Mouse (Mus musculus) cerebellum, adult 9-11 months (tissue): Measurements from ENCODE around the gene Enpp5.

Experiments
- DNase-seq: peaks from one replicate; pipeline ENCODE4 v3.0.0; 2022

Enpp5 gene

DNA sequence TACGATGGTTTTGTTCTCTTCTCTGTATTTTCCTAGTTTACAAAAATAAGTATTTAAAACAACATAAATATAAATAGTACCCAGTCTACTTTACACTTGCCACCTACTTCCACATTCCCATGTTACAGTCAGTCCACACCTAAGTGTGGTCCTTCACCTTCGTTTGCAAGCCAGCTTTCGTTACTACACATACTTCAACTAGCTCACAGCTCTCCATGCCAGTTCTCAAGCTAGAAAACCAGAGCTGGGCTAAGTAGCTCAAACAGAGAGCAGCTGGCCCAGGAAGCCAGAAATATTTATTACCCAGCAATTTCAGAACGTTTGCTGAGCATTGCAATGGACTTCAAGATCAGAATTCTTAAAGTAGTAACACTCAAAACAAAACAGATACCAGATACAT is 21.9 kb downstream of the Enpp5 start:
- no peak for DNase-seq

DNA sequence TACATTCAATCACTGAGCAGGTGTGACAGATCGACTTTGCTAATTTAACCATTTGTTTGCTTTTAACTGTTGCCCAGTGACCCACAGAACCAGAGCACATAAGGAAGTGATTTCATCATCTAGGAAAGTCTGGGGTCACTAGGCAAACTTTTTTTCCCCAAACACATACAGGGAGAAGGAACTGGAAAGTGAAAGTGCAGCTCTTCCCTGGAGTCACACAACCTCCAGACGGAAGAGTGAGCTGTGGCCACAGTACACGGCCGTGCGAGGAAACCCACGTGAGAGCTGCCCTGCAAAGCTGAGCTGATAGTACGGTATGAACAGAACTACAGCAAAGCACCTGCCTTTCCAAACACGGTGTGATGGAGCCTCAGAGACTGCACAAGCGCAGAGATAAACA is 22.3 kb downstream of the Enpp5 start:
- DNase-seq: no peak

DNA sequence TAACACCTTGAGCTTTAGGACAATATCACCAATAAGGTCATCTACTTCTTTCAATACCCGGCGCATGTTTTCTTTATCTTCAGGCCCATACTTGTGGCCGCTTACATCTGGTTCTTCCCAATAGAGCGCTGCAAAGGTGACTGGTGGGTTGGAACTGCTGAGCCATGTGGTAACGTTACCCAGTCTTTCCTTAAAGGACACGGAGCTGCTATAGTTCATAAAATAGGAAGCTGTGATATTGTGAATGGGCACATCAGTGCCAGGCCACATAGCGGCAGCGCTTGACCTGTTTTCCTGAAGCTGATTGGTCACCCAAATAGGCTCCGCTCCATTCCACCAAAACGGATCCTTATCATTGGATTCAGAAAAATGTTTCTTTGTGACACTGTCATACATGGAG is 23.3 kb downstream of the Enpp5 start:
- no peak for DNase-seq

DNA sequence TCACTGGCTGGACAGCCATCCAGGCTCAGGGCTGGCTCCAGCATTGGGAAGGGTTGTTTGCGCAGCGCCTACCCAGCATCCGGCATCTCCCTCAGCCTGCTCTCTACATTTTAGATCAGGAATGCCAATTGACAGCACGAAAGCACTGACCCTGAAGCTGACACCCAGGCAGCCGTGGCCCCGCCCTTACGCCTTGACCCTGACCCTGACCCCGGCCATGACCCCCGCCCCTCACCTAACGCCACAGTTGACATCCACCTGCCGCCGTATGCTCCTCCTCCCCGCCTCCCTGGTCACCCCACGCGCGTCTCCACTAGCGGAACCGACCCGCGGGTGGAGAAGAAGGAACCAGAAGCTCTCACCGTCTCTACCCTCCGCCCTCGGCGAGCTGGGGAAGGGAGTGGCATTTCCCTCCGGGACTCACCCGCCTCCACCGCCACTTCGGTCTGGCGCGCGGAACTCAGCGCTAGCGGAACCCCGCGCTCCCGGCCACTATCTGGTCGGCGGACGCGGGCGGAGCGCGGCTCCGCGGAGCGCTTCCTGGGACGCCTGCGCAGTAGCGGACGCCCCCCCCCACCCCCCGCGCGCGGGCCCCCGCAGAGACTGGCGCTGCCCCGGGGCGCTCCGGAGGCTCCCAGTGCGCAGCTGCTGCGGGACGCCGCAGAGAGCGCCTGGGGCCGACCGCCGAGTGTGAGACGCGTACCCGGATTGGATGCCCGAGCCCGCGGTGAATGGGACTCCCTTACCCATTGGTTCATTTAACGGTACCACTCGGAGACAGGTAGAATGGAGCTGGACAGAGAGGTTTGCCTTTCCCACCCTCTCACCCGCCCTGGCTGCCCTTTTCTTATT is 26.9 kb downstream of the Enpp5 start, which contains the start of gene Enpp4:
Enpp4 (minus strand) TSS at position 523 of the 852 bp plus-strand sequence.
- DNase-seq: peak; percentile 87

DNA sequence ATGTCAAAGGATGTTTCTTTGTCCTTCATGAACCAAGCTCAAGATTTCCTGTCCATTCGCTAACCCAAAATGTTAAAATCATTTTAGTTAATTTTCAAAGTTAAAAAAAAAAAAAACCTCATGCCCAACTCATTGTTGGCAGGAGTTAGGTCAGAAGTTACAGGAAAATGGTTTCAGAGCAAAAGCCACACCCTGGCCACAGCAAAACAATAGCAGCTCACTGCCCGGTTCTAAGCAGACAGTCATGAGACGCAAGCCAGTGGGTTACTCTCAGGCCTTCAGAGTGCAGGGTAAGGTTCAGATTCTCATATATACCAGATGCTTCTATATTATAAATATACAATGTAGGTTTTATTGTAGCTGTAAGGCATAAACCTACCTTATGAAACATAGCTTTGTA is 29.7 kb downstream of the Enpp5 start:
- DNase-seq: no peak

DNA sequence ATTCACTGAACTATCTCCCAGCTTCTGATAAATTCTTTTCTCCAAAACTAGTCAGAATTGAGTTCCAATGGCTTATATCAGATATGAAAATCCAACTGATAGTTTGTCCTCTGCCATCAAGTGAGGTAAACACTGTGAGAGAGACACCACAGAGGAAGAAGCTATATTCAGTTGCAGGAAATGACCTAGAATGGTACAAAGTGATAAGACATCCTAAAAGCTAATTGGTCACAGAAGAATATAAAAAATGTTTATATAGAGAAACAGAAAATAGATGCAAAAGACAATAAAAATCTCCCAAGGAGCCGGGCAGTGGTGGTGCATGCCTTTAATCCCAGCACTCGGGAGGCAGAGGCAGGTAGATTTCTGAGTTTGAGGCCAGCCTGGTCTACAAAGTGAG is 38.0 kb downstream of the Enpp5 start:
- DNase-seq: no peak

DNA sequence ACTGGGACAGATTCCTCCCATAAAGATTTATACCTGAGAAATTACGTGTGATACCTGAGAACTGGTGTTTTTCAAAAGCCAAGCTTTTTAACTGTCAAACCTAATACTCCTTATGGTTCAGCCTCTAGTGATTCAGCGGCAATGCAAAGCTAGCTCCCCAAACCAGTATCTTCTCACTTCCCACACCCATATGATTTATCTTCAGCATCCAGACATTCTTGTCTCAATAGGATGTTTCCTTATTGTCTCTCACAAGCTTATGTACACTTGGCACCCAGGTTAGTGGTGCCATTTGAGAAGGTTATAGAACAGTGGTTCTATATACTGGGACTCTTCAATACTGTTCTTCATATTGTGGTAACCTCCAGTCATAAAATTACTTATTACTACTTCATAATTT is 39.1 kb downstream of the Enpp5 start:
- no peak for DNase-seq

DNA sequence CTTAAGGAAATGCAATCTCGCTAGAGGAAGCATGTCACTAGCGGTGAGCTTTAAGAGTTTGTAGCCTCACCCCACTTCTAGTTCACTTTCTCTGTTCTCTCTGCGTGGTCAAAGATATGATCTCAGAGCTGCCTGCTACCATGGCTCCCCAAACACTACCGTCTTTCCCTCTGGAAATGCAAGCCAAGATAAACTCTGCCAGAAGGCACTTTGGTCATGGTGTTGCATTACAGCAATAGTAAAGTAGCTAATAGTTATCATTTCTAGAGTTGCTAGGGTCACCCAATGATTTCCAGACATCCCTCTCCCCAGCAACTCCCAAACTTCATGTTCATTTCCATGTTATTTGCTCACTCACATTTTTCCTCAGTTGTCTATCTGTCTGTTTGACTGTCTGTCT is 39.6 kb downstream of the Enpp5 start:
- no peak for DNase-seq

DNA sequence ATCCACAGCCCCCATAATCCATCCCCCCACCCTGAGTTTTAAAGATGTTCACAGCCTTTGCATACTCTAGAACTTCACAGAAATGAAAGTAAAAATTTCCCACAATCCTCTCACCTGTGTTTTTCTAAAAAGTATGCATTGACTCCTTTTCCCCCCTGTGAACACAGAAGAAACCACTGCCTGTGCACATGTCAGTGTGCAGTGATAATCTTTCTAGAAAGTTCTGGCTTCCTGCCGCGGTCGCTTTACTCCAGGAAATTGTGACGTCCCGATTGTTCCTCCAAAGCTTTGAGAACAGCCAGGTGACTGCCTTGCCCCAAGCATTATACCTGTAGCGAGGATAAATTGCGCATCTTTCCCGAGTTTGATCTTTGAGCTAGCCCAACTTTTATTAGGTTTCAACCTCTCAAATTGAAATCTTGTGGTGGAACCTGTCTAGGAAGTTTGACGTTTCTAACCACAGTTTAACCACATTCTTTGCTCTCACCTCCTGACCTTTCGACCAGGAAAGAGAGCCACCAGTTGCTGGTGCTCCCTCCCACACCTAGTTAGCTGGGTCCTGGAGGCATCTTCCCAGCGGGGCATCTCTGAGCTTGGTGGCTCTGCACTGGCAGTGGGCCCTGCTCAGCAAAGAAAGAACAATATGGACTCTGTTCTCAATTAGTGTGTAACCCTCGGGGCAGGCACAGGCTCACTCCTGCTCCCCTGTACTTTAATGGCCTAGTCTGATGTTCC is 42.9 kb downstream of the Enpp5 start:
- DNase-seq: no peak

DNA sequence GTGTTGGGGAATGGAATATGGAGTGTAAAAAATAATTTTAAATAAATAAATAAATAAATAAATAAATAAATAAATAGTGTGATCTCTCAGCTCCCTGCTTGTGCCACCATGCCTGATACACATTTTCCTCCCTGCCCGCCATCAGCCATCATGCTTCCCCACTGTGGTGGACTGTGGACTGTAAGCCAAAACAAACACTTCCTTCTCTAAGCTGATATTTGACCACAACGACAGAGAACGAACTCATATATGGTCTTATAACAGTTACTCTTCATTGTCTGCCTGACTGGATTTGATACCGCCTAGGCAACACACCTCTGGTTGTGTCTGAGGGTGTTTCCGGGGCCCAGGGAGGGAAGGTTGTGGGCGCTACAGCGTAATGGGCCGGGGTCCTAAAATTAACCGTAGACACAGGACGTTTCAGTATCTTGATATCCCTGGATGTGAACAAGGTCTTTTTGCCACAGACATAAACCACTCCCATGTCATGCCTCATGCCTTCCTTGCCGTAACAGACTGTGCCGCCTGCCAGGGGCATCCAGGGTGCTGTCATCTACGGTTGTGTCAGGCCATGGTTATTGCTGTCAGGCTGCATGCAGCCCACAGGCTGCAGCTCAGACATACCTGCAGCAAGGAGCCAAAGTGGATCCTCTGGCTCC is 50.6 kb downstream of the Enpp5 start:
- DNase-seq: no peak

DNA sequence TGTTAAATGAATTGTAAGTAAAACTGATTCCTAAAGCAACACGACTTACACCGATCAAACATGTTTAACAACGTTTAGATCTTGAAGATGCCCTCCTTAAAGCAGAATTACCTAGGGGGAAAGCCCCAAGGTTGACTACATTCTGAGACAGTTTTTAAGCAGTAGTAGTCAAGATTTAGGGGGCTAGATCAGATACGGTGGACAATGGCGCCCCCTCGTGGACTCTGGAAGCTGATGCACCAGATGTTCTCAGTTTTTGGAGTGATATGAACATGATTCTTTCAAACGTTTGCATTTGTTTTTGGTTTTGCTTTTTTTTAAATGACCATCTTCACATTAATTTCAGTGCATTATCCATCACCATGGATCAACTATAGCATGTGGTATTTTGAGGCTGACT is 51.8 kb downstream of the Enpp5 start:
- peak; percentile 36 for DNase-seq

DNA sequence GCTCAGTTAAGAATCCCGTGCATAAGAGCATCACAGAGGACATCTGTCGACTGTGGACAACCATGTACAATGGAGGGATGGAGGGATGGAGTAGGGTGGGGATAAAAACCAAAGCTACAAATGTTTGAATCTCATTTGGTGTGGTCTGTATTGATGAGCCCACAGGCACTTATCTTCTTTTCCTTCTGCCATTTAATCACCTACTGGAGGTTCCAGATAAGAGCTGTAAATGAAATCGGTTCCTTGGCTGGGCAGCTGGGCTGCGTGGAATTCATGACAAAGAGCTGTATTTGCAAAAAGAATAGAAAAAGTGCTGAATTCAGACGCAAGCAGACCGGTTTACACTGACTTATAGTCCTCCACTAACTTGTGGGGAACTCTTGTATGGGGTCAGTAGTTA is 55.5 kb downstream of the Enpp5 start:
- no peak for DNase-seq

DNA sequence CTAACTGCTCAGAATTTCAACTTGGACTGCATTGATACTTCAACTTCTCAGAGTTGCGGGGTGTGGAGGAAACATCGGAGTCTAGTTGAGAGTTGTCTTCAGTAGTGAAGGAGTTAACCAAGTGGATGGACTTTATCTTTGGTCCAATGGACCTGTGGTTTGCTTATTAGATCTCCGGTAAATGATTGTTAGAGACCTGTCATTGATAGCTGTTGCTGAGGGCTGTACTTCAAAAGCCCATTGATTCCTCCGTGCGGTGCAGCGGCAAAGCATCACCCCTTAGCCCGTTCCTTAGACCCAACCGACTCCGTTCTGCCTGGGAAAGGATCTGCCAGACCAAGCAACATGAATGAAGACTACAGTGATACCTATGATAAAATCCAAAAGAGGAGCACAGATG is 55.9 kb downstream of the Enpp5 start:
- no peak for DNase-seq

DNA sequence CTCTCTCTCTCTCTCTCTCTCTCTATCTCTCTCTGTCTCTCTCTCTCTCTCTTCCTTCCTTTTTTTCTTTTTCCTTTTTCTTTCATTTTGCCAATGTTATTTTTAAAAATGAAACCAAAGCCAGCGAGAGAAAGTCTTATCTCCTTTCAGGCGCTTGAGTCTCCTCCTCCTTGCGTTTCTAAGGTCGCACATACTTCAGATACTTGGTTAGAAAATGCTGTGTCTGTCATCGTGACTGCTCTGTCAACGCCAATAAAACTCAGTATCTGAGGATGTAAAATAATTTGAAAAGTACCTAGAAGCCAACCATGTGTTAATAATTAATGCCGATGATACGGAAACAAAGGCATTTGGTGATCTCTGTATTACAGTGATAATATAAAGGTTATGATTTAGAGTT is 57.4 kb downstream of the Enpp5 start:
- DNase-seq: no peak
